Mouse (Mus musculus) megakaryocyte, embryonic 14.5 days (primary cell): Measurements from ENCODE around the gene Nlgn1. TPM values are rescaled to one million over a fixed set of nuclear protein-coding genes. Genes with fewer than 3 reads are reported as not detected.

ENCODE experiments used
- H3K27me3 ChIP-seq: replicated peaks from 2 replicates; pipeline ENCODE3; 2012; ENCODE audit warnings: inconsistent platforms
- H3K36me3 ChIP-seq: replicated peaks from 2 replicates; pipeline ENCODE3; 2012; ENCODE audit warnings: low read length, inconsistent platforms, mixed read lengths
- H3K4me1 ChIP-seq: 2 replicates; pipeline ENCODE4 v1.6.1; 2012; ENCODE audit warnings: inconsistent platforms
- H3K4me3 ChIP-seq: replicated peaks from 2 replicates; pipeline ENCODE3; 2012; ENCODE audit warnings: moderate library complexity, mild to moderate bottlenecking, inconsistent platforms
- H3K9me3 ChIP-seq: 2 replicates; pipeline ENCODE4 v1.6.1; 2012; ENCODE audit warnings: inconsistent platforms
- FLI1 ChIP-seq: IDR thresholded peaks from 2 replicates; pipeline ENCODE4 v1.6.1; 2012; ENCODE audit warnings: low read length, inconsistent platforms, mixed read lengths
- GATA1 ChIP-seq: IDR thresholded peaks from 3 replicates; pipeline ENCODE4 v1.6.1; 2012; ENCODE audit warnings: mixed read lengths, low read length, inconsistent platforms, borderline replicate concordance
- polyA plus RNA-seq: library from polyadenylated mRNA; stranded (reverse); fragments of >175 nt; gene quantifications from 2 replicates; pipeline ENCODE4 v1.2.3, GENCODE M21; 2012; ENCODE audit warnings: low replicate concordance; ENCODE audit not compliant: insufficient read depth

The Nlgn1 gene
- polyA plus RNA-seq, 1 experiment, result 0.13 TPM

- Histone ChIP-seq H3K9me3 (no peaks in the 10 kb centered on the region; the same call in 1 of the 2 replicates), H3K27me3 (no peaks in the 10 kb centered on the region), H3K36me3 (no peaks in the 10 kb centered on the region), H3K4me3 (no peak overlapping the region), H3K4me1 (no peaks in the 10 kb centered on the region)
- TF ChIP-seq GATA1 (no peak), FLI1 (no peak)
Observed at GRCm38 (mm10) chr3:26216231-26216630, 116.0 kb downstream of the Nlgn1 start.

DNA sequence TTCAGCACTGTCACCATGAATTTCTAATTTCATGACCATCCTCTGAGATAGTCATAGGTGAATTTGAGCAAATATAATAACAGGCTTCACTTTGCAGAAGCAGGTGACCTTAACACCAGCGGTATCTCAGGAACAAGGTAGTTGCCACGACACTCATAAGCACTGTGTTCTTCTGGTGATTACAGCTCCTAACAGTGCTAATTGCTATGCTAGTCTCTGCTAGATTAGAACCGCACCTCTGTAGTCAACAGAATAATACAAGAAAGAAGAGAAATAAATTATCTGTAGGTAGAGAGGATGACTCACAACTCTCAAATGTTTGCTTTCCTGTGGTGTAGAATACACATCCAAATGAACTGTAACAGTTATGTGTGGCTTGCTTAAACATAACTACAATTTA, 129.6 kb downstream of the Nlgn1 start:
- Histone ChIP-seq H3K36me3 (no peaks in the 10 kb centered on the region), H3K9me3 (no peaks in the 10 kb centered on the region), H3K4me1 (no peaks in the 10 kb centered on the region), H3K27me3 (no peaks in the 10 kb centered on the region), H3K4me3 (no peak overlapping the region)
- TF ChIP-seq FLI1, result no peak
- TF ChIP-seq GATA1, result no peak

DNA sequence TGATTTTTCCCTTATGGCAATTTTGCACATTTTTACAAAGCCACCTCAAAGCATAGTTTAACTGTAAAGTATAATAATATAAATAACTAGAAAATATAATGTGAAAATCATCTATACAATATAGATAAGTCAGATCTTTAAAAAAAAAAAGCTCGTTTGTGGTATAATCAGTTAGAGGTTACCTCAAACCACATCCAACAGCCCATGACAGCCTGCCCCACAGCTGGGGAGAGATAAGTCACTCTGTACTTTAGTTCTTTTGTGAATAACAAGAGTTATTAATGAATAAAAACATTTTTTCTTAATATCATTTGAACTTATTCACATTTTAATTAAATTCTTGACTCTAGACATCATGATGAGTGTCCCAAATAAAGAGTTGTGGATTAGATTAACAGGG, 130.8 kb downstream of the Nlgn1 start:
- Histone ChIP-seq H3K4me3 (no peak overlapping the region), H3K9me3 (no peaks in the 10 kb centered on the region), H3K27me3 (no peaks in the 10 kb centered on the region), H3K36me3 (no peaks in the 10 kb centered on the region), H3K4me1 (no peaks in the 10 kb centered on the region)
- TF ChIP-seq GATA1 (no peak), FLI1 (no peak)

- no peak overlapping the region for H3K4me3 ChIP-seq
- no peaks in the 10 kb centered on the region for H3K27me3 ChIP-seq
- H3K36me3 ChIP-seq, result no peaks in the 10 kb centered on the region
- no peak for TF ChIP-seq GATA1
- TF ChIP-seq FLI1, result no peak
- H3K4me1 ChIP-seq, result no peaks in the 10 kb centered on the region
- no peaks in the 10 kb centered on the region for H3K9me3 ChIP-seq
Observed at GRCm38 (mm10) chr3:26194970-26195369, 137.3 kb downstream of the Nlgn1 start.

GRCm38 (mm10) chr3:26181013-26181412, 151.2 kb downstream of the Nlgn1 start:
- H3K4me1 ChIP-seq, result no peaks in the 10 kb centered on the region
- H3K36me3 ChIP-seq, result no peaks in the 10 kb centered on the region
- H3K4me3 ChIP-seq, result no peak overlapping the region
- TF ChIP-seq FLI1, result no peak
- TF ChIP-seq GATA1, result no peak
- H3K27me3 ChIP-seq, result no peaks in the 10 kb centered on the region
- no peaks in the 10 kb centered on the region for H3K9me3 ChIP-seq

DNA sequence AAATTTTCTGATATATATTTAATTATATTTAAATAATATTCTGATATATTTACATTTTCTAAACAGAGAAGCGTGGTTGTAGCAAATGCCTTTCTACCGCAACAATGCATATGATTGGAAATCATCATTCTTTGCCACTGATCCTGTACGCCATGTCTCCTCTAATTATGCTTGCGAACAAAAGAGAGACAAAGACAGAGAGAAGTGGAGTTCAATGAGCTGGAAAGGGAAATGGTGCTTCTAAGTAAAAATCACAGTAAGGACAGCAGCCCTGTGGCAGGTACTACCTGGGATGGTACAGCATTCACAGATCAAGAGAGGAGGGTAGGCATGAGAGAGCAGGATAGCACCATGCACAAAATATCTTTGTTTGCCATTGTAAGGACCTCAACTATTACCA, 156.9 kb downstream of the Nlgn1 start:
- TF ChIP-seq GATA1, result no peak
- no peak for TF ChIP-seq FLI1
- no peaks in the 10 kb centered on the region for H3K4me1 ChIP-seq
- no peaks in the 10 kb centered on the region for H3K9me3 ChIP-seq
- H3K27me3 ChIP-seq, result no peaks in the 10 kb centered on the region
- no peak overlapping the region for H3K4me3 ChIP-seq
- no peaks in the 10 kb centered on the region for H3K36me3 ChIP-seq

DNA sequence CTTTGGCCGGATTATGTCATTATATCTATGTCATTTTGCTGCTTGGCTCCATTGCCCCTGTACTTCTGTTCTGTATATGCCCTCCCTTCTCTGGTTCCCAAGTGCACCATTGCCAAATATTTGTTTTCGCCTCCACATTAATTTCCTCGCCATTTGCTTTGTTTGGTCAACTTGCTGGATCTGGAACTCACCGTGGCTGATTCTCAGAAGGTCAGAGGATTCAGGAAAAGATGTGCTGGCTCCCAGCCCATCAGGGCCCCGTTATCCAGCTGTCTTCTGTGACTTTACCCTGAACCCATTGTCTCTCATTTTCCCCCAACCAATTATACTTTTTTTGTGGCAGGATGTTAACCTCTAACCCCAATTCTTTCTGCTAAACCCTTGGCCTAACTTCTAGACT, 158.0 kb downstream of the Nlgn1 start:
- Histone ChIP-seq H3K4me3 (no peak overlapping the region), H3K27me3 (no peaks in the 10 kb centered on the region), H3K36me3 (no peaks in the 10 kb centered on the region), H3K4me1 (no peaks in the 10 kb centered on the region), H3K9me3 (no peaks in the 10 kb centered on the region)
- TF ChIP-seq FLI1 (no peak), GATA1 (no peak)

GRCm38 (mm10) chr3:26173613-26174012, 158.6 kb downstream of the Nlgn1 start:
- H3K27me3 ChIP-seq, result no peaks in the 10 kb centered on the region
- H3K36me3 ChIP-seq, result no peaks in the 10 kb centered on the region
- H3K9me3 ChIP-seq, result no peaks in the 10 kb centered on the region
- no peak overlapping the region for H3K4me3 ChIP-seq
- TF ChIP-seq FLI1, result no peak
- no peak for TF ChIP-seq GATA1
- no peaks in the 10 kb centered on the region for H3K4me1 ChIP-seq

GRCm38 (mm10) chr3:26166711-26167110, 165.5 kb downstream of the Nlgn1 start:
- no peak for TF ChIP-seq FLI1
- no peak for TF ChIP-seq GATA1
- H3K4me1 ChIP-seq, result no peaks in the 10 kb centered on the region
- H3K4me3 ChIP-seq, result no peak overlapping the region
- no peaks in the 10 kb centered on the region for H3K27me3 ChIP-seq
- no peaks in the 10 kb centered on the region for H3K36me3 ChIP-seq
- H3K9me3 ChIP-seq, result no peaks in the 10 kb centered on the region

- no peak for TF ChIP-seq GATA1
- TF ChIP-seq FLI1, result no peak
- Histone ChIP-seq H3K4me1 (peaks cover 13% of the 10 kb centered on the region), H3K36me3 (no peaks in the 10 kb centered on the region), H3K27me3 (peaks cover 14% of the 10 kb centered on the region), H3K9me3 (no peaks in the 10 kb centered on the region), H3K4me3 (peak overlapping the region; percentile 88)
Observed at GRCm38 (mm10) chr3:26153782-26154181, 178.5 kb downstream of the Nlgn1 start.

DNA sequence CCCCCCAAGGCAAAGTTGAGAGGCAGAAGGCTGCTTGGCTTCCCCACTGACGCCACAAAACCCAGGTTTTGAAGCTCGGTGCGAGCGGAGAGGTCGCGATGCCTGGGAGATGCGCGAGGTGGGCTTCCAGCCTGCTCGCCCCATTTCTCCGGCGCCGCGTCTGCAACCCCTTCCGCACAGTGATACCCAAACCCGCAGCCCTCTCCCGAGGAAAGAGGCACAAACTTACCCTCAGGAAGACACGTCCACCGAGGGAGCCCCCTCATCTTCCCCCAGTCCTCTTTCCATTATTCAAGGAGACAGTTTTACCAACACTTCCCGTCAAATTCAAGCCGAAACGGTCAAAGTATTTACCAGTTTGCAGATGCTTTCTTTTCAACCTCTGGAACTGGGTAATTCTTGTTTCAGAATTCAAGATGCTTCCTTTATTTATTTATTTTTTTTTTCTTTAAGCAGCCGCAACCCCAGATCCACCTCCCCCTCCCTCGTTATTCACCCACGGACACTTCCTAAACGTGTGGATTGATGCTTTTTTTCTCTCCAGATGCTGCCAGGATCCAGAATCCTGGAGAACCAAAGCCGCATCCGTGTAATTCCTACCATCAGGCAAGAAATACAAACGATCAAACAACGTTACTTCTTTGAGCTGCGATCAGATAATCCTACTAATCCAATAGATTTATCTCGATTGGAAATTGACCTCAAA, 179.1 kb downstream of the Nlgn1 start:
- no peak for TF ChIP-seq FLI1
- TF ChIP-seq GATA1, result no peak
- peak overlapping the region; percentile 88 for H3K4me3 ChIP-seq
- no peaks in the 10 kb centered on the region for H3K9me3 ChIP-seq

More for the DNA sequence above, 179.1 kb downstream of the Nlgn1 start:
- peaks cover 13% of the 10 kb centered on the region for H3K4me1 ChIP-seq
- H3K36me3 ChIP-seq, result no peaks in the 10 kb centered on the region
- peaks cover 14% of the 10 kb centered on the region for H3K27me3 ChIP-seq
